Mouse (Mus musculus) myocyte (in vitro differentiated cells): Measurements from ENCODE around the gene Sergef.

Experiments used
- E2F4 ChIP-seq: IDR thresholded peaks from one replicate; pipeline ENCODE4 v1.6.1; 2011; ENCODE audit warnings: mild to moderate bottlenecking, control low read depth, moderate library complexity; ENCODE audit not compliant: insufficient read depth
- MAX ChIP-seq: IDR thresholded peaks from one replicate; pipeline ENCODE4 v1.6.1; 2011; ENCODE audit warnings: low read depth, mild to moderate bottlenecking, control low read depth
- MYOD1 ChIP-seq, 3 experiments: IDR thresholded peaks; one replicate each; pipeline ENCODE4 v1.6.1; 2011; ENCODE audit warnings: control low read depth in 2 of 3, low read depth in 2 of 3, mild to moderate bottlenecking in 2 of 3, moderate library complexity in 1 of 3; ENCODE audit not compliant: insufficient read length in 2 of 3, control insufficient read depth in 1 of 3
- MYOG ChIP-seq, 3 experiments: IDR thresholded peaks; one replicate each; pipeline ENCODE4 v1.6.1; 2011; ENCODE audit warnings: control low read depth in 2 of 3, low read depth in 2 of 3, mild to moderate bottlenecking in 2 of 3; ENCODE audit not compliant: insufficient read length in 2 of 3, control insufficient read depth in 1 of 3, insufficient read depth in 1 of 3
- POLR2A ChIP-seq: IDR thresholded peaks from one replicate; pipeline ENCODE4 v1.6.1; 2011; ENCODE audit warnings: low read depth, mild to moderate bottlenecking, control low read depth, moderate library complexity; ENCODE audit not compliant: insufficient read length
- TCF12 ChIP-seq: IDR thresholded peaks from one replicate; pipeline ENCODE4 v1.6.1; 2011; ENCODE audit warnings: mild to moderate bottlenecking, control low read depth; ENCODE audit not compliant: poor library complexity, insufficient read depth, severe bottlenecking
- USF1 ChIP-seq: IDR thresholded peaks from one replicate; pipeline ENCODE4 v1.6.1; 2011; ENCODE audit warnings: low read depth, mild to moderate bottlenecking, control low read depth, moderate library complexity

DNA sequence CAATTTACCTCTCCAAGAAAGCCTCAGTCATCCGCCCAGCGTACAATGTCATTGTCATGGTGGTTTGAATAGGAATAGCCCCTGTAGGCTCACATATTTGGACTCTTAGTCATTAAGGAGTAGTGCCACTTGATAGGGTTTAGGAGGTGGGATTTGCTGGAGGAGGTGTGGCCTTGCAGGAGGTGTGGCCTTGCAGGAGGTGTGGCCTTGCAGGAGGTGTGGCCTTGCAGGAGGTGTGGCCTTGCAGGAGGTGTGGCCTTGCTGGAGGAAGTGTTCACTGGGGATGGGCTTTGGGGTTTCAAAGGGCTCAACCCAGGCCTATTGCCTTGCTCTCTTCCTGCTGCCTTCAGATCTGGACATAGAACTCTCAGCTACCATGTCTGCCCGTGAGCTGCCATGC is 162.2 kb downstream of the Sergef start:
- TF ChIP-seq USF1 (no peak), MAX (no peak), POLR2A (no peak), TCF12 (no peak), E2F4 (no peak), MYOD1 (IDR thresholded peaks at IDR 0.05; ENCODE audit: control insufficient read depth in 1 of 3, insufficient read length in 2 of 3, low read depth in 2 of 3) (no peak), MYOG (IDR thresholded peaks at IDR 0.05; ENCODE audit: control insufficient read depth in 1 of 3, insufficient read depth in 1 of 3, insufficient read length in 2 of 3, low read depth in 2 of 3) (no peak)
